Mouse (Mus musculus): ENCODE measurements at regions not wholly inside any gene's neighbourhood (a gene's known extent, or its start where the extent isn't known, plus 50 kb on each side); places are given as distances from the start of the nearest gene placed in this dataset.

DNA sequence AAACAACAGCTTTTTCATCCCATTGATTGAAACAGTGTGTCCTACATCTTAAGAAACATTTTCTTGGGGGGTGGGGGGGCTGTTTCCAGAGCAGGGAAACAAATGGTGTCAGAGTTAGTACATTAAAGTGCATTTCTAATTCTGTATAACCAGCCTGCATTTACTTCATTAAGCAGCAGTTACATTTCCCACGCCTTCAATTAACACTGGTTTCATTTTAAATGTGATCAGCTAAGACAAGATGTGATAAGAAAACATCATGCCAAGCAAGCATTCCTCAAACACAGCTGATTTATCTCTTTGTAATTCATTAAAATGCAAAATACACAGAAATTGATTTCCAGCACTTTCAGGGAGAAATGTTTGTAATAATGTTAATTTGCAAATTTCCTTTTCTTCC, 122.0 kb downstream of the Olfr1505 start:
- no peak for DNase-seq
- Histone ChIP-seq H3K4me3 (no peak overlapping the region), H3K27ac (no peak overlapping the region)
- intact Hi-C loops (cut with DNase I) = no loop called here
- TF ChIP-seq CTCF (IDR thresholded peaks at IDR 0.05) = no peak

GRCm38 (mm10) chr19:14035785-14036184, 122.5 kb downstream of the Olfr1505 start:
- no peak for DNase-seq
- intact Hi-C loops (cut with DNase I) = no loop called here
- no peak for TF ChIP-seq CTCF (IDR thresholded peaks at IDR 0.05)
- no peak overlapping the region for H3K4me3 ChIP-seq
- no peak overlapping the region for H3K27ac ChIP-seq

DNA sequence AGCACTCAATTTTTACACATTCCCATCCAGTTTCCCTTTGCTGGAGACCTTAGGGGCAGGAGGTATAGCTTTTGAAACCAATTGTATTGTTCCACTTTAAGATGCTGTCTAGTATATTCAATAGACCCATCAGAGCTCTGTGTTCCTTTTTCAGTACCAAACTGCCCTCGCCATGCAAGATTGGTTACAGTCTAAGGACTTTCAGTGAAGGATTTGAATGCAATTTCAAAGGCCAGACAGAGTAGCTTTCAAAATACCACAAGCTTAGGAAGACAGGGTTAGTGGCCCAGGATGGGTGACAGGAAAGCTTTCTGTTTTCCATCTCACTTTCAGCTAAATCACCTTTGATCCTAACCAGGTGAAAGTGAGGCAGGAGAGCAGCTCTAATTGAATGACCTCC, 123.4 kb downstream of the Olfr1505 start:
- no peak for TF ChIP-seq CTCF (IDR thresholded peaks at IDR 0.05)
- intact Hi-C loops (cut with DNase I) = no loop called here

GRCm38 (mm10) chr19:14042753-14043152, 129.4 kb downstream of the Olfr1505 start:
- no peak for DNase-seq
- no peak overlapping the region for H3K27ac ChIP-seq
- intact Hi-C loops (cut with DNase I) = no loop called here
- H3K4me3 ChIP-seq = no peak overlapping the region
- TF ChIP-seq CTCF (IDR thresholded peaks at IDR 0.05) = no peak

More for the DNA sequence above, 123.4 kb downstream of the Olfr1505 start:
- DNase-seq = no peak
- Histone ChIP-seq H3K4me3 (no peak overlapping the region), H3K27ac (no peak overlapping the region)

DNA sequence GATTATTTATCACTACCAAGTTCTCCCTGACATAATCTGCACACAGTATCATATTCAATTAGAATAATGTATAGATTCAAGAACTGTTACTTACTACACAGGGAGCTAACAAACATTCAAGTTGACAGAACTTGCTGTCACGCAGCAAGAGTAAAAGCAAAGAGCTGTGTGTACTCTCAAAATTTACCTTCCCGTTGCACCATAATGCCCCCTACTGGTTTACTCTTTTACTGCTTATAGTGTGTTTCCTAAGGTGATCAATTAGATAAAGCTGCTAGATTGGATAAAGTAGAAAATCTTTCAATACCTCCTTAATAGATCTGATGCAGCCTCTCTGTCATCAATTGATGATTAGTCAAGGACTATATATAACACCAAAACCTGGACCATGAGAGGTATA, 132.1 kb downstream of the Olfr1505 start:
- DNase-seq = no peak
- peak; percentile 52 for TF ChIP-seq CTCF (IDR thresholded peaks at IDR 0.05)
- intact Hi-C loops (cut with DNase I) = no loop called here
- Histone ChIP-seq H3K27ac (no peak overlapping the region), H3K4me3 (no peak overlapping the region)

DNA sequence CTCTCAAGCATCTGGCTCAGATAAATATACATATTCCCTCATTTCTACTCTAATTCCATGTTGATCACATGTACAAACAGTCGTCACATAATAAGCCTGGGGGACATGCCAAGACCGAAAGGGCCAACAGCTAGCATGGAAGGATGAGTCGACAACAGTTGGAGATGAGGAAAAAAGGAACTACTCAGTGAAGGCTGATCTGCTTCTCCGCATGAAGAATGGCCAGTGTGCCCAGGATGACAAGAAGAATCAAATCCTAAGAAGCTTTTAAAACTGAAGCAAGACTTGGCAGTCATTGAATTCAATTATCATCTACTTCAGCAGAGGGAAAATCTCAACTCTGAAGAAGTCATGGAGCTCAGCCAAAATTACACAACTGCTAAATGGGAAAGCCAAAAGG, 138.7 kb downstream of the Olfr1505 start:
- no peak for DNase-seq
- Histone ChIP-seq H3K27ac (no peak overlapping the region), H3K4me3 (no peak overlapping the region)
- intact Hi-C loops (cut with DNase I) = no loop called here
- no peak for TF ChIP-seq CTCF (IDR thresholded peaks at IDR 0.05)

- intact Hi-C loops (cut with DNase I) = loop anchor here (10.0 kb wide), 1 partner anchor 96 kb away; no protein-coding TSS in a partner anchor
- peak; percentile 23 for DNase-seq
- TF ChIP-seq CTCF (IDR thresholded peaks at IDR 0.05) = peak; percentile 73
- no peak overlapping the region for H3K27ac ChIP-seq
- no peak overlapping the region for H3K4me3 ChIP-seq
Observed at GRCm38 (mm10) chr19:14080538-14080937, 167.2 kb downstream of the Olfr1505 start.

- intact Hi-C loops (cut with DNase I) = loop anchor here (10.0 kb wide), 1 partner anchor 100 kb away; no protein-coding TSS in a partner anchor
- Histone ChIP-seq H3K4me3 (no peak overlapping the region), H3K27ac (no peak overlapping the region)
- DNase-seq = no peak
- no peak for TF ChIP-seq CTCF (IDR thresholded peaks at IDR 0.05)
Observed at GRCm38 (mm10) chr19:14084726-14085125, 171.4 kb downstream of the Olfr1505 start.

- intact Hi-C loops (cut with DNase I) = no loop called here
- Histone ChIP-seq H3K27ac (no peak overlapping the region), H3K4me3 (no peak overlapping the region)
- no peak for DNase-seq
- TF ChIP-seq CTCF (IDR thresholded peaks at IDR 0.05) = no peak
Observed at GRCm38 (mm10) chr19:14090106-14090505, 176.8 kb downstream of the Olfr1505 start.

GRCm38 (mm10) chr19:14094191-14094590, 180.9 kb downstream of the Olfr1505 start:
- no peak for TF ChIP-seq CTCF (IDR thresholded peaks at IDR 0.05)
- Histone ChIP-seq H3K4me3 (no peak overlapping the region), H3K27ac (no peak overlapping the region)
- intact Hi-C loops (cut with DNase I) = no loop called here
- DNase-seq = no peak

DNA sequence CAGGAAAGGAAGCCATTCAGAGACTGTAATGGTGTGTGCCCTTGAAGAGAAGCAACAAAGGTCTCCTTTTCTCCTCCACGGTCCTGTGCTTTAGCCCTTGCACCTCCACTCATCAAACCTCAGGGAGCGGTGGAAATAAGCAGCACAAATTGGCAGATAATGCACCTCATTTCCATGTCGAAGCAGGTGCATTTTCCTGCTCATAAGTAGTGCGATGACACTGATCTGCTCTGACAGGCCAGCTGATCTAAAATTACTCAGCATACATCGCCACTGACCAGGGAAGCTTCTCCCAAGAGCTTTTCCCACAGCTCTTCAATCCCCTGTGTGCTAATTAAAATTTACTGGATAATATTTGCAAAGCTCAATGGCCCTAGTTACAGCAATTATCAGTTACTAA, 182.9 kb downstream of the Olfr1505 start:
- intact Hi-C loops (cut with DNase I) = no loop called here
- TF ChIP-seq CTCF (IDR thresholded peaks at IDR 0.05) = no peak
- no peak for DNase-seq
- Histone ChIP-seq H3K4me3 (no peak overlapping the region), H3K27ac (no peak overlapping the region)

DNA sequence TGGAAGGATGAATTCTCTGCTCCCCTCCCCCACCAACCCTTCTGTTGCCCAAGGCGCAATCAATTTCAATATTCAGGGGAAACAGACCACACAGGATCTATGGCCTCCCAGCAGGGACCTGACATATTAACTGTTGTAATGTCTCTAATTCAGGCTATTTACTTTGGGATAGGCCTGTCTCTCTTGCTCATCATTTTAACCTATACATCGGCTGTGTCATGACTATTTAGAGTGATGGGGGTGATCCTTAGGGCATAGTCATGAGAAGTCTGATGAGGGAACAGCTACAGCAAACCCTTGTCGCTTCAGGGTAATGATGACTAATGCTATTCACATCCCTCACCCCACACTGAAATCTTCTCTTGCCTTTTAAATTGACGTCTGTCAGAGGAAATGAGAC, 195.8 kb downstream of the Olfr1505 start:
- no peak overlapping the region for H3K4me3 ChIP-seq
- no peak overlapping the region for H3K27ac ChIP-seq
- DNase-seq = no peak
- TF ChIP-seq CTCF (IDR thresholded peaks at IDR 0.05) = no peak
- intact Hi-C loops (cut with DNase I) = no loop called here

DNA sequence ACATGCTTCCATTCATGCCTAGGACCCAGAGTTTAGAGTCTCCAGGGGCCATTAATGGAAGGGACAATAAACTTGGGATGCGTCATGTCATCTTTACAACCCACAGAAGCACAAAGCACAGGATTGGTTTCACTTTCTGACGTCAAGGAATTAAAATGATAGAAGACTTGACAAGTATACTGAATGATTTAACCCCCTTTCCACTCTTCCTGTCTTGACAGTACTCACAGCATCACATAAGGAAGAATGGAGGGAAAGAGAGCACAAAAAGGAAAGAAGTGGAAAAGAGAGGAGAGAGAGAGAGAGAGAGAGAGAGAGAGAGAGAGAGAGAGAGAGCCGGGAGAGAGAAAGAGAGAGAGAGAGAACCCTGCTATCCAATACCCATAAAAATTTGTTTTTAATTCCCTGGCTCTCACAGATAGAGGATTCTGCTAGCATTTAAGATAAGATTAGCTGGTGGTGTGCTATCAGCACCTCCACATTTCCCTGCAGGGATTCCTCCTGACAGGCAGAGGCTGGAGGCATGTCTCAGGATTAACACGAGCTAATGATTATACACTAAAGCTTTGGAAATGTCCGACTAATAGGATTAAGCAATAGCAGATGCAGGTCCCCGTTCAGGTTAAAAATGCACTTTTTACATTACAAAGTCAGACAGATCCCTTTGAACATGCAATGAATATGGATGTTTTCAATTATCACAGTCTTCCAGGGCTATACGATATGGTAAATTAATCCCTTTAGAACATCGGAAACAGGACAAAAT, 210.2 kb downstream of the Olfr1505 start:
- intact Hi-C loops (cut with DNase I) = no loop called here
- TF ChIP-seq CTCF (IDR thresholded peaks at IDR 0.05) = no peak
- Histone ChIP-seq H3K4me3 (no peak overlapping the region), H3K27ac (no peak overlapping the region)
- no peak for DNase-seq

DNA sequence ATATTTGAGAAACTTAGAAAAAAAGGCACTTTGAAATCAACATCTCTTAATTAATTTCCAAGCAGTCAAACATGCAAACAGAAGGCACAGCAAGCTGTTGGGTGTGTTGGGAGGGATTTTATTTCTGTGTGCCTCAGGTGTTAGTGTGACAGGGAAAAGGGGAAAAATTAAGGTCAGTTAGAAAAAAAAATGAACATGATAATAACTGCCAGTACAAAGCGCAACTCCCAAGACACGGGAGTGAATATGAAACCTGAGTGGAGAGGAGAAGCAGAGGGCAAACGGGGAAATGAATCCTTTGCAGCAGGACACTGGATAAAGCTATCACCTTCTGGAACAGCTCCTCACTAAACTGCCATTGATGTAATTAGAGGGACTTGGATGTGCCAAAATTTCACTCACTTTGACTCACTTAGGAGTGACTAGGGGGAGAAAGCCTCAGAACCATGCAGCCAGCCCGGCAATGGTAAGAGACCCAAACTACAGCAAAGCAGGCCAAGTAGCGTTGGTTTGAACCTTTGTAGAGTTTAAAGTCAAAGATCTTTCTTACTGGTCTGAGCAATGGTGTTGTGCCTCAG, 211.0 kb downstream of the Olfr1505 start:
- H3K4me3 ChIP-seq = no peak overlapping the region
- no peak for TF ChIP-seq CTCF (IDR thresholded peaks at IDR 0.05)
- intact Hi-C loops (cut with DNase I) = no loop called here
- no peak for DNase-seq
- H3K27ac ChIP-seq = no peak overlapping the region

Measured in gastrocnemius, adult 2 months (tissue).